Comparison of ENCODE assay signal across 16 mouse cellular contexts in the genomic region with DNA sequence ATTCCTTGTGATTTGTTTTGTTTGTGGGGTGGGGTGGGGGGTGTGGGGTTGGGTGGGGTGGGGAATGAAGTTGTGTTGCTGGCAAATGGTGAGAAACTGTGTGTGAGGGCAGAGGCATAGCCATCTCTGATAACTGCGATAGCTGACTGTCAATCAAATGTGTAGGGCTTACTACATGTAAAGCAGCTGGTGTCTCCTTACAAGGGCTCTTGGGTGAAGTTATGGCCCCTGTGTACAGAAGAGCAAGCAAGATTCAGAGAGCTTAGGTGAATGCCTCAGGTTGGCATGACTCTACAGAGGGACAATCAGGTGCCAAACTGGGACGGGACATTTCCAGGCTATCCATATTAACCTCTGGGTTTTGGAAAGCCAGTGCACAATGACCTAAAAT. TPM values are rescaled to one million over a fixed set of nuclear protein-coding genes. Genes with fewer than 3 reads are reported as not detected.
DNase-seq lines count a peak whose midpoint lies in the region; ATAC-seq and TF ChIP-seq lines count a peak whose summit lies in the region.
"Had no signal": no experiment of that assay in that cellular context is flagged by ENCODE, and none has a peak within 500 bp of the region (broad histone marks: within the 10 kb centered on the region; RNA-seq: fewer than 3 reads in every experiment).

No protein-coding gene starts in this region.

- H3K4me2 ChIP-seq in kidney, embryonic 14.5 days (replicated peaks; ENCODE audit: low read depth, low read length), result no peak overlapping the region
- no peak overlapping the region for H3K4me2 ChIP-seq in neural tube, embryonic 11.5 days (ENCODE audit: low read depth)
- H3K4me2 ChIP-seq in midbrain, embryonic 13.5 days (replicated peaks), result no peak overlapping the region
- H3K4me2 ChIP-seq in stomach, postnatal 0 days (replicated peaks; ENCODE audit: low read depth), result no peak overlapping the region
- H3K4me2 ChIP-seq: heart, embryonic 11.5 days; limb, embryonic 15.5 days had no signal

- H3K4me3 ChIP-seq in kidney, embryonic 14.5 days (ENCODE audit: low read length), result no peak overlapping the region
- H3K4me3 ChIP-seq in neural tube, embryonic 11.5 days (ENCODE audit: low read depth, low read length), result no peak overlapping the region
- H3K4me3 ChIP-seq in midbrain, embryonic 13.5 days (replicated peaks), result no peak overlapping the region
- H3K4me3 ChIP-seq in stomach, postnatal 0 days (ENCODE audit: low read depth, low read length), result no peak overlapping the region
- H3K4me3 ChIP-seq: limb, embryonic 15.5 days had no signal

- no peaks in the 10 kb centered on the region for H3K9me3 ChIP-seq in kidney, embryonic 14.5 days (ENCODE audit: control insufficient read depth, low read length)
- no peaks in the 10 kb centered on the region for H3K9me3 ChIP-seq in neural tube, embryonic 11.5 days (ENCODE audit: control insufficient read depth, low read length)
- H3K9me3 ChIP-seq in midbrain, embryonic 13.5 days, result no peaks in the 10 kb centered on the region
- no peaks in the 10 kb centered on the region for H3K9me3 ChIP-seq in stomach, postnatal 0 days (ENCODE audit: control insufficient read depth, low read length)
- H3K9me3 ChIP-seq: G1E; limb, embryonic 15.5 days had no signal

- ATAC-seq in kidney, embryonic 14.5 days (ENCODE audit: low FRiP score, low TSS enrichment), result peak; percentile 10; the same call in 1 of the 2 replicates
- ATAC-seq in neural tube, embryonic 11.5 days (ENCODE audit: insufficient read depth, low FRiP score, low TSS enrichment), result no peak
- peak; percentile 56; the same call in 1 of the 2 replicates for ATAC-seq in midbrain, embryonic 13.5 days
- no peak for ATAC-seq in stomach, postnatal 0 days (ENCODE audit: low FRiP score, low TSS enrichment)
- ATAC-seq: liver, postnatal 0 days had no signal

- H3K27ac ChIP-seq in kidney, embryonic 14.5 days (ENCODE audit: low read depth, low read length), result no peak overlapping the region
- H3K27ac ChIP-seq in neural tube, embryonic 11.5 days (ENCODE audit: low read depth, low read length), result peak overlapping the region; percentile 34; the same call in 1 of the 2 replicates
- H3K27ac ChIP-seq in midbrain, embryonic 13.5 days, result 0 out of 2 replicates have a peak overlapping the region, but pooled peaks have one; percentile 5
- H3K27ac ChIP-seq in stomach, postnatal 0 days (replicated peaks), result 0 out of 2 replicates have a peak overlapping the region, but pooled peaks have one; percentile 65
- H3K27ac ChIP-seq: limb, embryonic 15.5 days had no signal

- DNase-seq in kidney, adult 9 months, result no peak
- DNase-seq in neural tube, embryonic 11.5 days (ENCODE audit: low spot score), result no peak
- DNase-seq in neural tube, embryonic 10.5 days (ENCODE audit: extremely low spot score, low spot score), result no peak
- DNase-seq in stomach, postnatal 0 days (ENCODE audit: low spot score), result no peak
- DNase-seq in right cerebral cortex, postnatal 25 days, result no peak
- DNase-seq in cerebellum, postnatal 36 days, result no peak
- DNase-seq: adrenal gland, adult 2 months; kidney, adult 8-10 months; liver, postnatal 0 days; retina, postnatal 1 day; thymus, postnatal 25 days had no signal

- H3K4me1 ChIP-seq in kidney, embryonic 14.5 days (ENCODE audit: control insufficient read depth, insufficient read depth, low read length), result 0 out of 2 replicates have a peak, but pooled peaks cover 4% of the 10 kb centered on the region
- H3K4me1 ChIP-seq in neural tube, embryonic 11.5 days (ENCODE audit: control insufficient read depth, insufficient read depth, low read length), result no peaks in the 10 kb centered on the region
- H3K4me1 ChIP-seq in midbrain, embryonic 13.5 days (replicated peaks), result no peaks in the 10 kb centered on the region
- H3K4me1 ChIP-seq in stomach, postnatal 0 days (replicated peaks; ENCODE audit: control insufficient read depth, insufficient read depth), result no peaks in the 10 kb centered on the region
- H3K4me1 ChIP-seq: limb, embryonic 15.5 days had no signal

- no peak for TF ChIP-seq CTCF in stomach, postnatal 0 days (IDR thresholded peaks at IDR 0.05; ENCODE audit: low read depth)

- TF ChIP-seq EP300 in stomach, postnatal 0 days (optimal IDR thresholded peaks at IDR 0.05), result no peak

- WGBS in kidney, embryonic 14.5 days, result 67% methylated on average over 2 of the region's 2 CpGs
- WGBS in neural tube, embryonic 11.5 days, result 90% methylated on average over 2 of the region's 2 CpGs
- WGBS in midbrain, embryonic 13.5 days, result 91% methylated on average over 2 of the region's 2 CpGs
- WGBS in stomach, postnatal 0 days, result 78% methylated on average over 2 of the region's 2 CpGs

- H3K27me3 ChIP-seq in kidney, embryonic 14.5 days (ENCODE audit: control insufficient read depth, insufficient read depth, low read length), result no peaks in the 10 kb centered on the region
- H3K27me3 ChIP-seq in neural tube, embryonic 11.5 days (ENCODE audit: control insufficient read depth, insufficient read depth, low read length), result no peaks in the 10 kb centered on the region
- H3K27me3 ChIP-seq in midbrain, embryonic 13.5 days, result no peaks in the 10 kb centered on the region
- H3K27me3 ChIP-seq in stomach, postnatal 0 days (ENCODE audit: control insufficient read depth, insufficient read depth, low read length), result no peaks in the 10 kb centered on the region
- H3K27me3 ChIP-seq: limb, embryonic 15.5 days had no signal

- H3K36me3 ChIP-seq in kidney, embryonic 14.5 days (ENCODE audit: control insufficient read depth, insufficient read depth, low read length), result no peaks in the 10 kb centered on the region
- no peaks in the 10 kb centered on the region for H3K36me3 ChIP-seq in neural tube, embryonic 11.5 days (ENCODE audit: control insufficient read depth, insufficient read depth, low read length)
- H3K36me3 ChIP-seq in midbrain, embryonic 13.5 days, result no peaks in the 10 kb centered on the region
- H3K36me3 ChIP-seq in stomach, postnatal 0 days (ENCODE audit: control insufficient read depth, insufficient read depth, low read length), result no peaks in the 10 kb centered on the region
- H3K36me3 ChIP-seq: G1E; limb, embryonic 15.5 days had no signal

- H3K9ac ChIP-seq in kidney, embryonic 14.5 days (ENCODE audit: low read depth, low read length), result no peak overlapping the region
- H3K9ac ChIP-seq in neural tube, embryonic 11.5 days (ENCODE audit: low read length), result no peak overlapping the region
- no peak overlapping the region for H3K9ac ChIP-seq in midbrain, embryonic 13.5 days (replicated peaks)
- H3K9ac ChIP-seq in stomach, postnatal 0 days (ENCODE audit: low read length), result no peak overlapping the region
- H3K9ac ChIP-seq: limb, embryonic 15.5 days; liver, postnatal 0 days had no signal

RNA-seq across cellular contexts. Expression of a gene that starts 12.0 kb away (rescaled TPM):
- polyA plus RNA-seq in kidney, embryonic 14.5 days (2014; fragmentation: Nextera tagmentation; extraction: Ambion mirVana), result 7.8 and 9.9 TPM in 2 replicates
- polyA plus RNA-seq in neural tube, embryonic 11.5 days (2014; fragmentation: Nextera tagmentation; extraction: Ambion mirVana), result 22.3 and 22.5 TPM in 2 replicates
- polyA plus RNA-seq in midbrain, embryonic 13.5 days (2015; fragmentation: Nextera tagmentation; extraction: Ambion mirVana), result 25.2 and 36.7 TPM in 2 replicates
- 5.9 and 7.3 TPM in 2 replicates for polyA plus RNA-seq in stomach, postnatal 0 days (2015; fragmentation: Nextera tagmentation; extraction: Ambion mirVana)
- polyA plus RNA-seq: G1E had no signal

RNA-seq across cellular contexts. Expression of a gene that starts 56.7 kb away (rescaled TPM):
- polyA plus RNA-seq in kidney, embryonic 14.5 days (2014; fragmentation: Nextera tagmentation; extraction: Ambion mirVana), result 24.4 and 42.5 TPM in 2 replicates
- polyA plus RNA-seq in neural tube, embryonic 11.5 days (2014; fragmentation: Nextera tagmentation; extraction: Ambion mirVana), result 48.4 and 52.2 TPM in 2 replicates
- polyA plus RNA-seq in midbrain, embryonic 13.5 days (2015; fragmentation: Nextera tagmentation; extraction: Ambion mirVana), result 45.6 and 49.7 TPM in 2 replicates
- polyA plus RNA-seq in stomach, postnatal 0 days (2015; fragmentation: Nextera tagmentation; extraction: Ambion mirVana), result 9.7 and 10.1 TPM in 2 replicates

Comparison
In these comparisons a context has a peak if more than half of its experiments do, and no peak if none do; other contexts are left out.
1. ATAC-seq: peak in kidney, embryonic 14.5 days (single experiment) and midbrain, embryonic 13.5 days (single experiment); none in neural tube, embryonic 11.5 days (single experiment) and stomach, postnatal 0 days (single experiment).